Mouse (Mus musculus): Measurements from ENCODE around the gene Ralgps1.

- TF ChIP-seq BHLHE40 (IDR thresholded peaks at IDR 0.05; ENCODE audit: low read depth, low read length) (no peak), CTCF (conservative IDR thresholded peaks at IDR 0.05 in 1 of 2, IDR thresholded peaks at IDR 0.05 in 1 of 2; ENCODE audit: low read depth in 2 of 2, low read length in 2 of 2) (no peak), POLR2A (IDR thresholded peaks at IDR 0.05; ENCODE audit: low read depth, low read length) (no peak), TCF12 (IDR thresholded peaks at IDR 0.05; ENCODE audit: low read depth, low read length) (no peak), USF1 (IDR thresholded peaks at IDR 0.05; ENCODE audit: low read depth, low read length) (no peak), SIN3A (IDR thresholded peaks at IDR 0.05; ENCODE audit: low read length) (no peak), E2F4 (IDR thresholded peaks at IDR 0.05; ENCODE audit: insufficient replicate concordance, low read depth, low read length) (no peak), PAX5 (IDR thresholded peaks at IDR 0.05; ENCODE audit: low read length) (no peak), EP300 (IDR thresholded peaks at IDR 0.05; ENCODE audit: low read length) (no peak), CHD1 (IDR thresholded peaks at IDR 0.05; ENCODE audit: low read depth, low read length) (no peak), HCFC1 (IDR thresholded peaks at IDR 0.05; ENCODE audit: low read depth, low read length) (no peak), ZC3H11A (IDR thresholded peaks at IDR 0.05; ENCODE audit: low read depth, low read length) (no peak)
Observed at GRCm38 (mm10) chr2:33260772-33261171, 110.5 kb downstream of the Ralgps1 start.

All from CH12.LX (cell line).